Mouse (Mus musculus): Measurements from ENCODE around the gene Tk1. TPM values are rescaled to one million over a fixed set of nuclear protein-coding genes. Genes with fewer than 3 reads are reported as not detected.

The Tk1 gene
- polyA plus RNA-seq, 1 experiment from 2014 or later: 6.2 TPM

DNA sequence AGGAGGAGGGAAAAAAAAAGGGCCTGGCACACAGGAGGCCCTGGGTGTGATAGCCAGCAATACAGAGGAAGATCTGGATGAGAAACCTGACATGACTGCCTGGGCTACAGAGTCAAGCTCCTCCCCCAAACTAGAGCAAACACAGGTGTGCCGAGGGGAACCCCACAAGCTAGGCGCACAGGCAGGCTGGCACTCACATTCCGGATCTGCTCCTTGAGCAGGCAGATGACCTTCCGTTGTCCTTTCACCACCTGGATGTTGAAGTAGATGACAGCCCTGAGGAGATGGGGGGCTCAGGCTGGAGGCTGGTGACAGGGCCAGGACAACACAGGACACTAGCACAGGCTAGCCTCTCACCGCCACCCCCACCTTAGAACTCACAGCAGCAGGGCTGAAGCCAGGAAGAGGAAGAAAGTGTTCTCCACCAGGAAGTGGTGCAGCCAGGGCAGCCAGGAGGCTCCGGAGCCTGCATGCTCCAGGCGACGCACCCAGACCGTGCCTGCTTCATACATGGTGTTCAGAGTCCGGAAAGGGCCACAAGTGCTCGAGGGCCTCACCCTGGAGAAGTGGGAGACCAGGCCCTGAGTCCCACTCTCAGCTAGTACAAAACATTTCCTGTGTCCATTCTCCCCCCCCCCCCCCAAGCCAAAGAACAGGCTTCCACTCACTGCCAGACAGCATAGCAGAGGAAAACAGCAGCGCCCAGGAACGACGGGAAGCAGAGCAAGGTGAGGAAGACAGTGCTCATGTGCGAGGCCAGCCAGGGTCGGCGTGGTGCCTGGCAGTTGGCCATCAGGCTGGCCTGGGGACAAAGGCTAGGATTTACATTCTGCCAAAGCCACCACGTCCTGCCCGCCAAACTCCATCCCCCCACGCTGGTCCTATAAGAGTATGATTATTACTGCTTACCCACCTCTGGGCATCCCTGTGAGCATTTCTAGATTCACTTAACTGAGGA lies 56.9 kb downstream of the Tk1 start:
- Histone ChIP-seq H3K27ac (no peak overlapping the region), H3K4me3 (ENCODE audit: inconsistent target) (no peak overlapping the region), H3K36me3 (ENCODE audit: inconsistent target) (peaks cover 40% of the 10 kb centered on the region; the same call in 1 of the 2 replicates), H3K79me2 (ENCODE audit: inconsistent target) (no peaks in the 10 kb centered on the region)
- WGBS (ENCODE audit: missing documents): 82% methylated on average over 20 of the region's 20 CpGs

DNA sequence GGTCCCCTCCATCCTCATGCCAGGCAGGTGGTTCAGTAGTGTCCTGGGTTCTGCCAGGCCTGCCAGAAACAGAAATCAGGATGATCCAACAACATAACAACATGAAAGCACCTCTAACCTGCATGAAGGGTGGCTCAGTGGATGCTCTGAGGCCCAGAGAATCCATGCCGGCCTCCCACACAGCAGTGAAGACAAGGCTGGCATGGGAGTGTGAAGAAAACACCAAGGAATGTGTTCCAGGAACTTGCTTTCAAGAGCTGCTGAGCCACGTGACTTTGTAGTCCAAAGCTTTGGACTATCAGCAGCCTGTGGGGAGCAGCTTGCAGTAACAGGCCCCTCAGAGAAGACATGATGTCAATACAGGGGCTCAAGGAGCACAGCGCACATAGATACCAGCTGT lies 59.6 kb downstream of the Tk1 start:
- H3K36me3 ChIP-seq (ENCODE audit: inconsistent target): peaks cover 29% of the 10 kb centered on the region; the same call in 1 of the 2 replicates
- H3K4me3 ChIP-seq (ENCODE audit: inconsistent target): no peak overlapping the region
- H3K79me2 ChIP-seq (ENCODE audit: inconsistent target): no peaks in the 10 kb centered on the region
- no peak overlapping the region for H3K27ac ChIP-seq
- WGBS (ENCODE audit: missing documents): 93% methylated on average over 3 of the region's 3 CpGs

Other genes with a start within 250 kb of the Tk1 start
- gene Tnrc6c, start 171.8 kb downstream of the Tk1 start, polyA plus RNA-seq (2018): 9.0 to 13.1 TPM (median 11.4 TPM) in 3 replicates
- 3.2 to 4.9 TPM (median 4.8 TPM) in 3 replicates for gene Tmc8, start 44.0 kb downstream of the Tk1 start, polyA plus RNA-seq (2018)
- gene Tmc6, start 43.9 kb downstream of the Tk1 start, polyA plus RNA-seq (2018): 11.1 to 22.1 TPM (median 17.9 TPM) in 3 replicates
- not detected in 3 replicates for gene 6030468B19Rik, start 28.4 kb downstream of the Tk1 start, polyA plus RNA-seq (2018)
- gene Gm20708, start 16.4 kb downstream of the Tk1 start, polyA plus RNA-seq (2018): 0.79 to 1.5 TPM (median 1.5 TPM) in 3 replicates
- gene Syngr2, start 16.4 kb downstream of the Tk1 start, polyA plus RNA-seq (2018): 138 to 194 TPM (median 167 TPM) in 3 replicates
- 2.9 to 4.4 TPM (median 3.6 TPM) in 3 replicates for gene Afmid, start 168 bp downstream of the Tk1 start, polyA plus RNA-seq (2018)
- 1.7 to 21.0 TPM (median 16.6 TPM) in 3 replicates for gene Birc5, start 23.2 kb upstream of the Tk1 start, polyA plus RNA-seq (2018)
- gene Tmem235, start 34.7 kb upstream of the Tk1 start, polyA plus RNA-seq (2018): not detected in 3 replicates
- gene Tha1, start 47.4 kb upstream of the Tk1 start, polyA plus RNA-seq (2018): 3.0 to 8.4 TPM (median 4.9 TPM) in 3 replicates
- gene Socs3, start 144.0 kb upstream of the Tk1 start, polyA plus RNA-seq (2018): 2.0 to 6.9 TPM (median 2.3 TPM) in 3 replicates
- 12.0 to 40.0 TPM (median 28.0 TPM) in 3 replicates for gene Pgs1, start 160.2 kb upstream of the Tk1 start, polyA plus RNA-seq (2018)

Measured in macrophage (primary cell).